Mouse (Mus musculus) 3T3-L1 (cell line): ENCODE measurements around the gene Defb46.

Source experiments
- DNase-seq: peaks from one replicate; pipeline ENCODE4 v3.0.0-alpha.2; 2015; ENCODE audit warnings: low read depth, low spot score

The Defb46 gene

GRCm38 (mm10) chr8:19239616-19240015 is at the start of gene Defb46:
Defb46 (plus strand) TSS chr8:19239916.
- no peak for DNase-seq

- no peak for DNase-seq
Observed at GRCm38 (mm10) chr8:19225161-19225560, 14.6 kb upstream of the Defb46 start, which contains the start of gene Defb6. Defb6 (plus strand) TSS chr8:19225478.

GRCm38 (mm10) chr8:19238101-19238500 is 1.6 kb upstream of the Defb46 start:
- no peak for DNase-seq

- no peak for DNase-seq
Observed at GRCm38 (mm10) chr8:19247280-19247679, 7.6 kb downstream of the Defb46 start, which contains the start of gene Defb5. Defb5 (plus strand) TSS chr8:19247580.

- no peak for DNase-seq
Observed at GRCm38 (mm10) chr8:19258136-19258535, 18.4 kb downstream of the Defb46 start.

- DNase-seq = no peak
Observed at GRCm38 (mm10) chr8:19259667-19260066, 20.0 kb downstream of the Defb46 start.
